Mouse (Mus musculus) lung, postnatal 0 days (tissue): ENCODE measurements around the gene Plcb2.

Experiments used
- CTCF ChIP-seq: IDR thresholded peaks from 2 replicates; pipeline ENCODE4 v1.5.1; 2016; ENCODE audit warnings: antibody characterized with exemption, mild to moderate bottlenecking
- EP300 ChIP-seq: IDR thresholded peaks from 2 replicates; pipeline ENCODE4 v1.6.1; 2016; ENCODE audit warnings: antibody characterized with exemption, mild to moderate bottlenecking, control low read depth

GRCm38 (mm10) chr2:118740341-118740740 lies 12.1 kb upstream of the Plcb2 start:
- no peak for TF ChIP-seq CTCF
- no peak for TF ChIP-seq EP300
